Mouse (Mus musculus): Measurements from ENCODE around the gene D630039A03Rik. TPM values are rescaled to one million over a fixed set of nuclear protein-coding genes. Genes with fewer than 3 reads are reported as not detected.

The D630039A03Rik gene
- polyA plus RNA-seq, 1 experiment, result 0.19 TPM

DNA sequence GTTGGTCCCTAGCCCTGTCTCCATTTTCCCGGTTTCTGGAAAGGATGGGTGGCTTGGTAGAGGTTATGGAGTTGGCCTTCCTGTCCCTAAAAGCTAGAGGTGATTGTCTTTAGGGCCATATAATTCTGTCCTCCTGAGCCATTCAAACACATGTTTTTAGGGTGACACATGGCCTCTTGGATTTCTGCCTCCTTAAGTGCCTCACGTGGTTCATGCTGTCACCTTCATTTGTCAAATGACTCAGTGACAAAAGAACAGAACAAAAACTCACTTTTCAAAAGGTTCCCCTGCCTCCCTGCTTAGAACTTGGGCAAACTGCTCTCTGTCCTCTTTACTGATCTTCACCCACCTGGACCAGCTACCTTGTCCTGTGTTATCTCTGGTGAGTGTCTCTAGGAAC, 30.9 kb downstream of the D630039A03Rik start:
- Histone ChIP-seq H3K4me1 (ENCODE audit: control insufficient read depth, insufficient read depth, insufficient read length) (peaks cover 15% of the 10 kb centered on the region; the same call in 1 of the 2 replicates), H3K4me3 (ENCODE audit: extremely low read depth, insufficient read depth, insufficient read length) (no peak overlapping the region), H3K27ac (ENCODE audit: insufficient read depth, low read length) (no peak overlapping the region), H3K36me3 (ENCODE audit: control insufficient read depth, insufficient read depth, low read length) (no peaks in the 10 kb centered on the region), H3K27me3 (ENCODE audit: control insufficient read depth, insufficient read depth, low read length) (no peaks in the 10 kb centered on the region)
- 74% methylated on average over 2 of the region's 2 CpGs for WGBS
- no peak for DNase-seq (ENCODE audit: low read depth in 1 of 2, low spot score in 2 of 2)
- TF ChIP-seq POLR2A (IDR thresholded peaks at IDR 0.05; ENCODE audit: low read depth, low read length), result no peak
- no peak for TF ChIP-seq CTCF (IDR thresholded peaks at IDR 0.05; ENCODE audit: extremely low read depth, insufficient read depth, insufficient read length, insufficient replicate concordance)

DNA sequence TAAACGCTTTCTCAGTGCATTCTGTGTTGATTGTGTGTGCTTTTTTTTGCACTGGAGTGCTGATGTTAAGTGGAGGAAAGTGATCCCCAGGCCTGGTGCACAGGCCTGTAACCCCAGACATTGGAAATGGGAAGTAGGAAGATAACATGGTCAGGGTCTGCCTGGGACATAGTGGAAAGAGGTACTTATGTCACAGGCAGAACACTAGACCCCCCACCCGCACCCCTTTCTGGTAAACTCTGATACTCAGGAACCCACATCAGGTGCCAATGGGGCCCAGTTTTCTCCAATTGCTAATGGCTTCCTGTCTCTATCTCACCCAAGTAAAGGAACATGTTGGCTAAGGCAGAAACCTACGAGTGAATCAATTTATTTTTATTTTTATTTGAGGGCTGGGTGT, 31.6 kb downstream of the D630039A03Rik start:
- H3K27me3 ChIP-seq (ENCODE audit: control insufficient read depth, insufficient read depth, low read length), result no peaks in the 10 kb centered on the region
- no peak overlapping the region for H3K27ac ChIP-seq (ENCODE audit: insufficient read depth, low read length)
- H3K4me1 ChIP-seq (ENCODE audit: control insufficient read depth, insufficient read depth, insufficient read length), result peaks cover 15% of the 10 kb centered on the region; the same call in 1 of the 2 replicates
- TF ChIP-seq POLR2A (IDR thresholded peaks at IDR 0.05; ENCODE audit: low read depth, low read length) (no peak), CTCF (IDR thresholded peaks at IDR 0.05; ENCODE audit: extremely low read depth, insufficient read depth, insufficient read length, insufficient replicate concordance) (no peak)
- 52% methylated on average over 3 of the region's 3 CpGs for WGBS
- no peak for DNase-seq (ENCODE audit: low read depth in 1 of 2, low spot score in 2 of 2)
- H3K4me3 ChIP-seq (ENCODE audit: extremely low read depth, insufficient read depth, insufficient read length), result no peak overlapping the region
- H3K36me3 ChIP-seq (ENCODE audit: control insufficient read depth, insufficient read depth, low read length), result no peaks in the 10 kb centered on the region

DNA sequence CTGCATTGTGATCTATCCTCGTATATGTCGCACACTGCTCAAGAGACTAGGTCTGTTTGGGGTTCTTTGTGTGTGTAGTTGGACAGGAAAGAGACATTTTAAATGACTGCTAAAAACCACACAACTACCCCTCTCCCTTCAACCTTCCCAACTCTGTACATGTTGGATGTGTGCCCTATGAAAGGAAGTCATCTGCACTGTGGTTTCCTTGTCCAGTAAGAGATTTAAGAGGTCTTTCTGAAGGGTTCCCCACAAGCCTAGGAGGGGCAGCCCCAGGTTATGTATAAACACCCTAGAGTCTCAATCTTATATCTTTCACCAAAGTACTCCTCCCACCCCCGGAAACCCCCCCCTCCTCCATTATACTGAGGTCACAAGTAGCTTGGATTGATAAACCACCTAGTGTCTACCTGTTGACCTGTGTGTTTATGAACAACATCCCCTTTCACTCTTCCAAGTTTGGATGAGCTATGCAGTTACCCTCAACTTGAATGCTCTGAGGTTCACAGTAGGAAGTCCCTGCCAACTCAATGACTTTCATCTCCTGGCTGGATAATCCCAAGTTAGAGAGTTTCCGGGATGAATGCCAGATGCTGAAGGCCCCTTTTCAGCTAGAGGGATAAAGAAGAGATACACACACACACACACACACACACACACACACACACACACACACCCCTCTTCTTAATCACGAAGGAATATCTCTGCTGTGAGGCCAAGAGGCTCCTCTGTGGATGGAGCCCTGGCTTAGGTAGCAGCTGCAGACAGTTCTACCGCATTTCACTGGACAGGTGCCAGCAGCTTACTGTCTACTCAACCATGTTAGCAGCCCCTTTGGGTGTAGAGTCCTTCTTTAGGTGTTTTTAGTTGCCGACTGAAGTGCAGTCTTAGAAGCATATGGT, 32.3 kb downstream of the D630039A03Rik start:
- WGBS, result 27% methylated on average over 7 of the region's 7 CpGs
- Histone ChIP-seq H3K4me1 (ENCODE audit: control insufficient read depth, insufficient read depth, insufficient read length) (peaks cover 15% of the 10 kb centered on the region; the same call in 1 of the 2 replicates), H3K4me3 (ENCODE audit: extremely low read depth, insufficient read depth, insufficient read length) (no peak overlapping the region), H3K36me3 (ENCODE audit: control insufficient read depth, insufficient read depth, low read length) (no peaks in the 10 kb centered on the region), H3K27ac (ENCODE audit: insufficient read depth, low read length) (no peak overlapping the region), H3K27me3 (ENCODE audit: control insufficient read depth, insufficient read depth, low read length) (no peaks in the 10 kb centered on the region)
- no peak for TF ChIP-seq CTCF (IDR thresholded peaks at IDR 0.05; ENCODE audit: extremely low read depth, insufficient read depth, insufficient read length, insufficient replicate concordance)
- no peak for TF ChIP-seq POLR2A (IDR thresholded peaks at IDR 0.05; ENCODE audit: low read depth, low read length)
- DNase-seq (ENCODE audit: low read depth in 1 of 2, low spot score in 2 of 2), result no peak

DNA sequence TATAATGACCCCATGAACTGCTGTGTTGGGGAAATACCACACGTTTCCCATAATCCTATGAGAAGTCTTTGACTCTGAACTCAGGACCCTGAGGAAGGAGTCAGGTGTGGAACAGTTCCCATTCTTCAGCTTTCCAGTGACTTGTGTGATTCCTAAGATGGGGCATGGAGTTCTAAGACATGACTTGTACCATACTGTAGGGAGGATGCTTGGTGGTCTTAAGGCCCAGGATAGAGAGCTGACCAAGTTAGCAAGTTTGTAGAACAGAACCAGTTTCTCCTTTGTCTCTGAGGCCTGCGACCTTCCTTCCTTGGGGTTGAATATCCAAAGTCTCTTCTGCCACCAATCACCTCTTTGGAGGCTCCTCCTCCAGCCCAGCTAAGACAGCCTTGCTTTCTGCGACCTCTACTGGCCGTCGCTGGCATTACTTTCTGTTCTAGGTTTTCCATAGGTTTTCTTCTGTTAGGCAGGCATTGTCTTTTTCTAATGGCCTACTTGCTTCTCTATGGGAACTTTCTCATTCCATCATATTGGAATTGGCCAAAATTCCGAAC, 36.2 kb downstream of the D630039A03Rik start:
- H3K4me1 ChIP-seq (ENCODE audit: control insufficient read depth, insufficient read depth, insufficient read length), result peaks cover 14% of the 10 kb centered on the region
- no peak overlapping the region for H3K4me3 ChIP-seq (ENCODE audit: extremely low read depth, insufficient read depth, insufficient read length)
- no peaks in the 10 kb centered on the region for H3K27me3 ChIP-seq (ENCODE audit: control insufficient read depth, insufficient read depth, low read length)
- peak; percentile 52 to 79 for DNase-seq (ENCODE audit: low read depth in 1 of 2, low spot score in 2 of 2)
- peak; percentile 90; the same call in 1 of the 2 replicates for TF ChIP-seq CTCF (IDR thresholded peaks at IDR 0.05; ENCODE audit: extremely low read depth, insufficient read depth, insufficient read length, insufficient replicate concordance)
- TF ChIP-seq POLR2A (IDR thresholded peaks at IDR 0.05; ENCODE audit: low read depth, low read length), result no peak
- WGBS, result 12% methylated on average over 6 of the region's 6 CpGs
- no peaks in the 10 kb centered on the region for H3K36me3 ChIP-seq (ENCODE audit: control insufficient read depth, insufficient read depth, low read length)
- no peak overlapping the region for H3K27ac ChIP-seq (ENCODE audit: insufficient read depth, low read length)

DNA sequence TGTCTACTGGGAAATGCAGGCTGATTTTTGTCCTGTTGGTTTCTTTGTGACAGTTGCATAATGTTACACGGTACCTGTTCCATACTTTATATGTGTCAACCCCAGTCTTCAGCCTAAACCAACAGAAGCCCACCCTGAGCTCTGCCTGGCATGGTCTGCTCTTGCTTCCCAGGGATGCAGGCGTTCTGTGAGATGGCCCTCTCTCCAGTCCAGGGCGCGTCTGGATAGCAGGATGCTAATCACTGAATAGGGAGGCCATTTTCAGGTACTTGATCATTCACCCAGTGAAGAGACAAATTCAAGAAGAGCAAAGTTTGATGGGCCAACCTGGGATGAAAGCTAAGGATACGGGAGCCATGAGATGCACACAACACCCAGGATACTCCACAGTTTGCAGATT, 37.0 kb downstream of the D630039A03Rik start:
- no peaks in the 10 kb centered on the region for H3K27me3 ChIP-seq (ENCODE audit: control insufficient read depth, insufficient read depth, low read length)
- WGBS, result 89% methylated on average over 5 of the region's 5 CpGs

DNA sequence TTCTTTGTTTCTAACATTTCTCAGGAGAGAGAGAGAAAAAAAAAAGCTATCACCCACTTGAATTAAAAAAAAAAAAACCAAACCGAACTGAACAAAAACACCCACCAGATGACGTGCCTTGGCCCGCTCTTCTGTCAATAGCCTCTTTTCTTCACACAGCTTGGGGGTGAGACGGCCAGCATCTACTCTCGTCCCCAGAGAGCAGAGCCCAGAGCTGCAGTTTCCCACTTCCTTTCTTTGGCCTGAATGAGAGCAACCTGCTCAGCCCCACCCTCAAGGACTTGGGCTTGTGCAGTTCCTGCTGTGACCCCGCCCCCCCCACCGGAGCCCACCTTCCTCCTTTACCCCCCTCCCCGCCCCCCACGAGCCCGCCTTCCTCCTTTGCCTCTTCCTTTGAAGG, 48.6 kb downstream of the D630039A03Rik start:
- no peaks in the 10 kb centered on the region for H3K36me3 ChIP-seq (ENCODE audit: control insufficient read depth, insufficient read depth, low read length)
- TF ChIP-seq POLR2A (IDR thresholded peaks at IDR 0.05; ENCODE audit: low read depth, low read length) (no peak), CTCF (IDR thresholded peaks at IDR 0.05; ENCODE audit: extremely low read depth, insufficient read depth, insufficient read length, insufficient replicate concordance) (no peak)
- H3K27ac ChIP-seq (ENCODE audit: insufficient read depth, low read length), result peak overlapping the region; percentile 18; the same call in 1 of the 2 replicates
- no peaks in the 10 kb centered on the region for H3K27me3 ChIP-seq (ENCODE audit: control insufficient read depth, insufficient read depth, low read length)
- no peak overlapping the region for H3K4me3 ChIP-seq (ENCODE audit: extremely low read depth, insufficient read depth, insufficient read length)
- peaks cover 17% of the 10 kb centered on the region; the same call in 1 of the 2 replicates for H3K4me1 ChIP-seq (ENCODE audit: control insufficient read depth, insufficient read depth, insufficient read length)
- peak; percentile 62 to 63 for DNase-seq (ENCODE audit: low read depth in 1 of 2, low spot score in 2 of 2)
- WGBS, result 8% methylated on average over 10 of the region's 10 CpGs

More for the DNA sequence above, 37.0 kb downstream of the D630039A03Rik start:
- Histone ChIP-seq H3K36me3 (ENCODE audit: control insufficient read depth, insufficient read depth, low read length) (no peaks in the 10 kb centered on the region), H3K4me3 (ENCODE audit: extremely low read depth, insufficient read depth, insufficient read length) (no peak overlapping the region), H3K4me1 (ENCODE audit: control insufficient read depth, insufficient read depth, insufficient read length) (peaks cover 11% of the 10 kb centered on the region), H3K27ac (ENCODE audit: insufficient read depth, low read length) (no peak overlapping the region)
- no peak for TF ChIP-seq CTCF (IDR thresholded peaks at IDR 0.05; ENCODE audit: extremely low read depth, insufficient read depth, insufficient read length, insufficient replicate concordance)
- TF ChIP-seq POLR2A (IDR thresholded peaks at IDR 0.05; ENCODE audit: low read depth, low read length), result no peak
- no peak for DNase-seq (ENCODE audit: low read depth in 1 of 2, low spot score in 2 of 2)
